Mouse (Mus musculus) monocyte, adult 5-6 weeks (primary cell): Measurements from ENCODE around the gene Cenpo. TPM values are rescaled to one million over a fixed set of nuclear protein-coding genes. Genes with fewer than 3 reads are reported as not detected.

ENCODE experiments used
- ATAC-seq: fragments of 153-309, 156-312 bp; replicated peaks from 2 replicates; pipeline ENCODE4 v1.8.0; 2017; ENCODE audit warnings: mild to moderate bottlenecking; ENCODE audit not compliant: low TSS enrichment, insufficient number of reproducible peaks, severe bottlenecking, poor library complexity, low FRiP score
- total RNA-seq: library from RNA; stranded (forward); fragments of 200-1000, 200-491, 200-594 nt; gene quantifications from 3 replicates; pipeline ENCODE4 v1.2.3, GENCODE M21; 2017

Gene Cenpo
- total RNA-seq, 1 experiment from 2014 or later: 31.8 TPM

DNA sequence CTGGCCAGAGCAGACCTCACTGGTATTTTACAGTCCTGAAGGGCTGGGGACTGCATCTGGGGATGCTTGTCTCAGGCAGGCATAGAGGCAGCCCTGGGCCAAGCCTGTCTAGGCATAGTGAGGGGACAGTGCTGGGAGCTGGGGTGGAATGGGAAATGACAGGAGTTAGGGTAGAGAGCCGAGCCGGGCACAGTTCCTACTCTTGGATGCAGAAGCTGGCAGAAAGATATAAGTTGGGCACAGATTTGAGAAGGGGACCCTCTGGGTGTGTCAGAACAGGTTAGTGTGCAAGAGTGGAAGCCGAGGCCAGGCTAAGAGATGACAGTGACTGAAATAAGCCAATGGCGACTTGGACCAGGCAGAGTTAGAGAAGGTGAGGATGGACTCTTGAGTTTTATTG, 31.9 kb downstream of the Cenpo start:
- ATAC-seq: no peak

DNA sequence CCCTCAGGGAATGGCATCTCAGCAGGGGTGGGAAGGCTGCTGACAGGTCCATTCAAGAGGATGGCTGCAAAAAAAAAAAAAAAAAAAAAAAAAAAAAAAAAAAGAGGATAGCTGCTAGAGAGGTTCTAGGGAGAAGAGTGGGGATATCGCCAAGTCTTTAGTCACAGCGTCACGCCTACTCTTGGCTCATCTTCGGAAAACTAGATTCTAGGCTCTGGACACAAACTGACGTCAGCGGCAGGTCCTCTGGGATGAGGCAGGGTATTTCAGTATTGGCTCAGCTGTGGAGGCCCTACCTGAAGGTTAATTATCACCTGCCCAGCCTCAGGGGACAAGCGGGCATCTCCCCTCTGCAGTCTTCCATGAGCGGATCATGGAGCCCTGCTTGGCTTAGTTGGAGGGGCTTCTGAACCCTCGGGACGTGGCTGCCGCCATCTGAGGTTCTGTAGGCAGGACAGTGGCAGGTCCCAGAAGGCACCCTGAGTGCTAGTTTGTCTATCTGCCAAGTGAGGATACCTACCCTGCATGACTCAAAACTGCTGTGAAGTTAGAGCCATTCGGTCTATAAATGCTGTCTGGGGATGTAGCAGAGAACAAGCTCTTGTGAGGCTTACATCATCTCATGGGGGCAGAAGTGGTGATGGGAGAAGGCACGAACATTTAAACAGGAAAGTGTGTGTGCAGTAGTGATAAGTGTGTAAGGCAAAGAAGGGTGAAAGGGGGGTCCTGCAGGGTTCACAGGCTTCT, 32.5 kb downstream of the Cenpo start:
- ATAC-seq: no peak

DNA sequence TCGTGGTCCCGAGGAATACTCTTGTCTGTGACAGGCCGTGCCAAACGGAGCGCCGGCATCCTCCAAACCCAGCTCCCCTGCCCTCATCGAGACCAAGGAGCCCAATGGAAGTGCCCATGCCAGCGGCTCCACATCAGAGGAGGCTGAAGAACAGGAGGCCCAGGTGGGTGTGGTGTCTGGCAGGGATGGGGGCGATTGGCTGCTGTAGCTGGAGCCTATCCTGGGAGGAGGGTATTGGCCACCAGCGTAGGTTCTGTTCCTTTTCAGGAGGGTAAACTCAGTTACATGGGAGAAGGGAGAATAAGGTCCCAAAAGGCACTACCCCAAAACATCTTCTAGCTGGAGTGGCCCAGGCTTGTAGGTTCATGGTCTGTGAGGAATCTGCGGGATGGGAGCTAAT, 34.8 kb downstream of the Cenpo start:
- ATAC-seq: no peak

DNA sequence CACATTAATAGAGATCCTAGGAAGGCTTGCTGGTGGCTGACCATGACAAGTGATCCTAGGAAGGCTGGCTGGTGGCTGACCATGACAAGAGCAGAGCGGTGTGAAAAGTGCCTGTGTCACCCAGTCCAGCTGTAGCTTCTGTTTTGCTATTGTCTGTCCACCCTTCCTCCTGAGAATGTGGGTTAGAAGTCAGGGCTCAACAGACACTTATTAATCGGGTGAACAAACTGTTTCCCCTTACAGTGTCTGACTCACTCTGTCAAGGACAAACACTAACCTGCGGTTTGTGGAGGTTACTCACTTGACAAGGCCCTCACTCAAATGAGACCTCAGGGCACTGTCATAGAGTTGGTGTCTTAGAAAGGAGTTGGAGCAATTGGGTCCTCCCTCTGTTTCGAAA, 35.4 kb downstream of the Cenpo start:
- ATAC-seq: no peak

DNA sequence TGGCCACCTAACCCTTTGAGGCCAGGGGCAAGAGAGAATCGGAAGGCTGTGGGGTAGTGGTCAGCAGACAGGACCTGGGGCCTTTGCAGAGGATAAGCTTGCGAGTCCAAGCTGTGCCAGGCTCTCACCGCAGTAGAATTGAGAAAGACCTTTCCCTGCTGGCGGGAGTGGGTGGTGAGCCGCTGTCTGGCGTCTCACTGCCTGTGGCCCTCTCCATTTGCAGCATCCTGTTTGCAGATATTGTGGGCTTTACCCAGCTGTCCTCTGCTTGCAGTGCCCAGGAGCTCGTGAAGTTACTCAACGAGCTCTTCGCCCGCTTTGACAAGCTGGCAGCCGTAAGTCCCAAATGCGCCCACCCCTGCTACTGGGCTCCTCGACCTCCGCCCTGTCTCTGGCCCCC, 39.5 kb downstream of the Cenpo start:
- no peak for ATAC-seq

DNA sequence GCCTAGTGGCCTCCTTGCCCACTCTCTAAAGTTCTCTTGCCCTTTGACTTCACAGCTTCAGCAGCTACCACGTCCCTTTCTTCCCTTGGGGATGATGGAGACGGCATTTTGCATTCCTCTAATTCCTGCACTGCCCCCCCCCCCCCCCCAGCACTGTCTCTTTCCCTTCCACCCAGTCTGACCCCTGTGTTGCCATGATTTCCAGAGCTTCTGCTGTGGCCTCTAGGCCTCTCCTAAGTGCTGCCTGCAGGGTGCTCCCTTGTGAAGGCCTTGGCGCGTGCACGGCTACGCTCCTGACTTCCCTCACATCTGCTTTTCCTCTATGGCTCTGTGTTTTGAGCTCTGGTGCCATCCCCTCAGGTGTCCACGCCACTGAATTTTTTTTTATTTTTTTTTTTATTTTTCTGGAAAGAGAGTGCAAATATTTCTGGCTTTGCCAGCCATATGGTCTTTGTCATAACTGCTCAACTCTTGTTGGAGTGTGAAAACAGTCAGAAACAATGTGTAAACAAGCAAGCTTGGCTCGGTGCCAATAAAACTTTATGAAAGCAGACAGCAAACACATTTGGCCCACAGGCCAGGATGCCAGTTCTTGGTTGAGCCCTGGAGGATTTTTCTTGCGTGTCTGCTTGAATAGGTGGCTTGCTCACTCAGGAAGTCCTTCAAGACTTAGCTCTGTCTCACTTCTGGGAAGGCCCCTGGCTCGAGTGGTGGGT, 40.9 kb downstream of the Cenpo start:
- no peak for ATAC-seq

DNA sequence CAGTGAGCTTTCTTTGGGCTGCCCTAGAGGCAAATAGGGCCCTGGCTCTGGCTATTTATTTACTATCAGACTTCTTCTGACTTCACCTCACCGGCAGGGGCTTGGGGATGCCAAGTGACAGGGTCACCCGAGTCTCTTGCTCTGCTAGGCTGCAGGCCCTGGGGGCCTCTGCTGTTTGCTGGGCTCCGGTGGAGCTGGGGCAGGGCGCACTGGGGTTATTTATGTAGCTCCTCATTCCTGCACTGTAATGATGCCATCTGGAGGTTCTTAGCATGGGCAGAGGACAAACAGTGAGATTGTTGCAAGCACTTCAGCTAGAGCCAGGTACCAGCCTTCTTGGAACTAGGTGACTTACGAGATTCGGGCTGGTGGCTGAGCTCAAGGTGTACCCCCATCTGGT, 41.6 kb downstream of the Cenpo start:
- ATAC-seq: no peak

GRCm38 (mm10) chr12:4189060-4189447, 45.0 kb downstream of the Cenpo start:
- no peak for ATAC-seq

DNA sequence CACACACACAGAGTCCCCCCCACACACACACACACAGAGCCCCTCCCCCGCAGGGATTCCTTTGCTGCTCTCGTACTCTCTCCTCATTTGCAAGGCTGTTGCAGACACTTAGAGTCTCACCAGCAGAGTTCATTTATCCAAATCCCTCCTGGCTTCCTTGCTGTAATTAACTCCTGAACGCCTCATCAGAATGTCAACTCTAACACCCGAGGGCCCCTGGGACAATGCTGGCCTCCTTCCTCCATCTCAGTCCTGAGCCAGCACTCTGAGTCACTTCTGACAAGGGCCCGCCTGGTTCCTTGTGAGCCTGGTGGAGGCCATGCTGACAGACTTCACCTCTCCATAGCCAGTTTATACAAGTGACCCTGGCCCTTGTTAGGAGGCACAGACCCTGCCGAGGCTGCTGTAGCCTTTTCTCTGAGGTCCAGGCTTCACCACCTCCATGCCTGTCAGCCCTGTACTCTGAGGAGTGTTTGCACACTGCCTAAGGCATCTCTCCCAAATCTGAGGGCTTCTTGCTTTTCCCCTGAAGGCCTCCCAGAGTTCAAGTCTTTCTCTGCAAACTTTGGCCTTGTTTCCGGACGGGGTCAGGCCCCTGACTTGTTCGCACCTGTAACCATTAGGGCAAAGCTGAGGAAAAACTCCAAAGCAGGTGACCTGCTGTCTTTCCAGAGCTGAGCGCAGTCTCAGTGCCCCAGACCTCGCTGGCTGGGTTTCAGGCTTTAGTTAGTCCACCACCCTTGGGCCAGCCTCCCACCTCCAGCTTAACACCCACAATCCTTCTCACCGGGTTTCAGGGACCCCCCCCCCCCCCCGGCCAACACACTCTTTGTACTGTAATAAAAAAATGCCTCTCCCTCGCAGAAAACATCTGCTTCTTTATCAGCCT, 45.7 kb downstream of the Cenpo start:
- 0 out of 2 replicates have a peak, but pooled peaks have one; percentile 22 for ATAC-seq

DNA sequence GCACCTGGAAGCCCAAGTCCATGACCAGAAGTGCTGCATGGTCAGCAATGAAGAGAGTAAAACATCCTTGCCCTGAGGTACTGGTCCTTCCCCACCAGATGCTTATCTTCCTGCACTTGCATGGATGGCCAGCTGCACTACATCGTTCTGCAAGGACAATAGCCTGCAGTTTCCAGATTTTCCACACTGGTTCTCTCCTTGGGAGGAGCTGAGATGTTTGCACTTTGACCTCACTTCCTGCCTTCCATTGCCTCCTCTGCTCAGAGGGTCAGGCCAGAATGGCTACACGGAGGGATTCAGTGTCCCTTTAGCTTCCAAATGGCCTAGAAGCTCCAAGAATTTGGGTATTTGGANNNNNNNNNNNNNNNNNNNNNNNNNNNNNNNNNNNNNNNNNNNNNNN, 49.4 kb downstream of the Cenpo start:
- no peak for ATAC-seq

DNA sequence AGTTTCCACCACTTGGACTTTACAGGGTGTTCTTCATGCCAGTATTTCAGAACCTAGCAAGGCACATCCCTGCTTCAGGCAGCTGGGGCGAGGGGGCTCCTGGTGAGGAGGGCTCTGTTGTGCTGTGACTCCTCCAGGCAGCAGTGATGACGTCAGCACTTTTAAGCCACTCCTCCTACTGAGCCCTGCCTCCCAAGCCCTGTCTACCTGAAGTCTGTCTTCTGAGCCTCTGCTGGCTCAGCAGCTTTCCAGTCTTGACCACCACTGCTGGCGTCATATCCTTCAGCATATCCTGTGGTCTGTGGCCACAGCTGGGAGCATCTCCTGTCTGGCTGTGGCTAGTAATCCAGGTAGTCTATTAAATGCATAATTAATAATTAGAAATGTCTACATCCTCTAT, 53.6 kb downstream of the Cenpo start:
- ATAC-seq: no peak

GRCm38 (mm10) chr12:4179671-4180233, 54.3 kb downstream of the Cenpo start:
- ATAC-seq: no peak

DNA sequence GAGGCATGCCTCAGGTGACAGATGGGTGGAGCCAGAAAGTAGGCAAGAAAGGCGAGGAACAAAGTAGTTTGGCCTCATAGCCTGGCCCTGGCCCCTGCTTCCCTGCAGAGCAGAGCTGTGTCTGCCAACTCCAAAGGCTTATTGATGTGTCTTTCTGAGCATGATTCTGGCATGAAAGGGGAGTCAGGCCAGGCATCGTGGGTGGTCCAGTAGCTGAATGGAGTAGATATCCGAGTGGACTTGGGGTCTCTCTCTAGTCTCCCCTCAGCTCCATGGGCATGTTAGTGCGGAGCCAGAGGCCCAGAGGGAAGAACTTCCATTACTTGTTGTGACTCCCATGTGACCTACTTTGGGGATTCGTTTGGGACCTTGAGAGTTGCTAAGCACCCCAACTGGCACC, 55.3 kb downstream of the Cenpo start:
- no peak for ATAC-seq

- no peak for ATAC-seq
Measured at GRCm38 (mm10) chr12:4173108-4173790, 60.8 kb downstream of the Cenpo start.

DNA sequence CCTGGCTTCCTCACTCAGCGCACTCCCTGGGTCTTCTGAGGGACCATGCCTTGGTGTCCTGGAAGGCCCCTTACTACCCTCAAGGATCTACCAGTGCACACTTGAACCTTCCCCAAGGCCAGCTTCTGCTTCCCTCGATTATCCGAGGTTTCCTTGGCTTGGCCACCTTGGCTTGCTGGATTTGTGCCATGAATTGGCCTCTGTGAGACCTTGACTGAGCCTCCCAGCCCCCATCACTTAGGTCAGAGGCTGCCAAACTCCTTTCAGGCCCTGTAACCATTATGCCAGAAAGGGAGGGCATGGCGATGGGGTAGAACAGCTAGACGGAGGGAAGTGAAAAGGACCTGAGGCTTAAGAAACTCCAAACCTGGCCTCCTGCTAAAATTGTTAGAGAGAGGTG, 64.5 kb downstream of the Cenpo start:
- no peak for ATAC-seq

GRCm38 (mm10) chr12:4169058-4169457, 65.0 kb downstream of the Cenpo start:
- ATAC-seq: no peak

DNA sequence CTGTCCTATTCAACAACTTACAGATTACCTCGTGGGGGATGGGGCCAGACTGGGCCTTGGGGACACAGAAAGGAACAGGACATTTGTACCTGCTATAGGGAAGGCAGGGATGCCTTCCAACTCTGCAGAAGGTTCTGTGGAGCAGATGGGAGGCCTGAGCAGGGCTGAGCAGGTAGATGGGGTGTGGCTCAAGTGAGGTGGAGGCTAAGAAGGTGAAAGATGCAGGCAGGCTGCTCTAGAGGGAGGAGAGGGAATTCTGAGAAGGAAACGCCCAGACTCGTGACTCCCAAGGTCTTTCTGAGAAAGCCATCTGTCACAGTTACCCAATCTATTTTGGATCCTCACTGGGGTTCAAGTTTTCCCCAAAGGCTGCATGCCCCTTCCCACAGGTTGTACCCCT, 67.1 kb downstream of the Cenpo start:
- no peak for ATAC-seq

DNA sequence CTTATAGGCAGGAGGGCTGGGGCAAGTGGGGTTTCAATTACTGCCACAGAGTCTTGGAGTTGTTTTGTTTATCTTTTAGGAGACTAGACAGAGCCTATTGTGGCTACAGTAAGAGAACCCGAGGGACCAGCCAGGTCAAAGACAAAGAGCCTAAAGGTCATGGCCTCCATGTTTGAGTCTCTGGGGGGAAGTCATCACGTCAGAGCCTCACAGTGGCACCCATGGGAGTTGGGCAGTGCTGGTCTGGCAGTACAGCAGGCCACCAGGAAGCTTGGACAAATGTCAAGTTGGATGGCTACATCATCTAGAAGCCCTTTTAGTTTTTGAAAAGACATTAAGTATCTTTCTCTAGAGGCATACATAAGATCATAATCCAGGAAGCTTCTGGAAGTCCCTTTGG, 71.2 kb downstream of the Cenpo start:
- ATAC-seq: no peak

GRCm38 (mm10) chr12:4160322-4160721, 73.8 kb downstream of the Cenpo start:
- no peak for ATAC-seq
